17 mouse cellular contexts compared by ENCODE assay signal in the genomic region with DNA sequence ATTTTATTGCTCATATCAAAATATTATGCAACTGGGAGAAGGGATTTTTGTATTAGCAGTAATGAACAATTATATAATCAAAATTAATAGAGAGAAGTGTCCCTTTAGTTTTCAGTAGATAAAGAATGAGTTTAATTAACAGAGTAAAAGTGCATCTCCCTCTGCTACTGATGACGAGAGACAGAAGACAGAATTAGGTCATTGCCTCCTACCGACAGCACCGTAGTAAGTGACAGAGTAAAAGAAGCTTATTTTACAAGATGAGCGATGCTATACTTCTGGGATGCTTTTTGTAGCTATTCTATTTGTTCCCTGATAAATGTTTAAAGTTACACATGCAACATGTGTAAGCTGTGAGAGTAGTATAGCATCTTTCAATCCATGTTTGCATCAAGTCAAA.
"Had no signal": no experiment of that assay in that cellular context is flagged by ENCODE, and none has a peak within 500 bp of the region (broad histone marks: within the 10 kb centered on the region; RNA-seq: fewer than 3 reads in every experiment).

No protein-coding gene starts in this region.

- H3K9me3 ChIP-seq: lung, embryonic 15.5 days; megakaryocyte, embryonic 14.5 days; midbrain, embryonic 13.5 days; midbrain, embryonic 15.5 days; neural tube, embryonic 12.5 days; stomach, embryonic 15.5 days had no signal

- H3K4me1 ChIP-seq: lung, embryonic 15.5 days; megakaryocyte, embryonic 14.5 days; midbrain, embryonic 13.5 days; midbrain, embryonic 15.5 days; neural tube, embryonic 12.5 days; stomach, embryonic 15.5 days had no signal

- DNase-seq: lung, adult 2 months; lung, postnatal 14 days; lung, postnatal 36 days; right cerebral cortex, postnatal 14 days; thymus, adult 2 months; thymus, postnatal 25 days; thymus, postnatal 4 days had no signal

- H3K4me2 ChIP-seq: lung, embryonic 15.5 days; midbrain, embryonic 11.5 days; midbrain, embryonic 13.5 days; midbrain, embryonic 15.5 days; neural tube, embryonic 12.5 days; stomach, embryonic 15.5 days had no signal

- H3K36me3 ChIP-seq: lung, embryonic 15.5 days; midbrain, embryonic 13.5 days; midbrain, embryonic 15.5 days; neural tube, embryonic 12.5 days; stomach, embryonic 15.5 days had no signal

- H3K9ac ChIP-seq: lung, embryonic 15.5 days; midbrain, embryonic 13.5 days; midbrain, embryonic 15.5 days; neural tube, embryonic 12.5 days; stomach, embryonic 15.5 days had no signal

- ATAC-seq: lung, postnatal 0 days; midbrain, embryonic 13.5 days; midbrain, embryonic 15.5 days had no signal

- H3K4me3 ChIP-seq: lung, embryonic 15.5 days; megakaryocyte, embryonic 14.5 days; midbrain, embryonic 13.5 days; midbrain, embryonic 15.5 days; neural tube, embryonic 12.5 days; stomach, embryonic 15.5 days had no signal

- H3K27me3 ChIP-seq: lung, embryonic 15.5 days; megakaryocyte, embryonic 14.5 days; midbrain, embryonic 13.5 days; midbrain, embryonic 15.5 days; neural tube, embryonic 12.5 days; stomach, embryonic 15.5 days had no signal

- H3K27ac ChIP-seq: lung, embryonic 15.5 days; macrophage; midbrain, embryonic 13.5 days; midbrain, embryonic 15.5 days; neural tube, embryonic 12.5 days; stomach, embryonic 15.5 days; stomach, postnatal 0 days had no signal
